Mouse (Mus musculus) telencephalon, adult 2 months (tissue): ENCODE data around the gene Stx3.
A peak's percentile ranks its signal among the peaks of the same experiment; 100 is the strongest.

Experiments
- DNase-seq: peaks from one replicate; pipeline ENCODE4 v3.0.0-alpha.2; 2011; ENCODE audit warnings: low read depth, low spot score

The Stx3 gene

DNA sequence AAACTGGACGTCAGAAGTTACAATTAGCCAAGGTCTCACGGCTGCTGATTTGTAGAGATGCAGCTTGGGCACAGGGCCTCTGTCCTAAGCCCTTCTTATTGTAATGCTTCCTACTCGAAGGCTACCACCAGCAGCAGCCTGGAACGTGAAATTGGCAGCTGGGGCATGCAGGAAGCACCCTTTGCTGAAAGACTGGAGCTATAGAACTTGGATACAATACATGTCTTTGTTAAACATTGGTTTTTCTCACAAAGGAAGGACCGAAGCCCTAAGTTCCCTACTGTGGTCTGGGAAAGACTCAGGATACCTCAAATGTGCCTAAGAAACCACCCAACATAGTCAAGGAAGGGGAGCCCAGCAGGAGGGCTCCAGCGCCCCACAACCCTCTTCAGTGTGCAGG is 11.4 kb downstream of the Stx3 start:
- DNase-seq = no peak

DNA sequence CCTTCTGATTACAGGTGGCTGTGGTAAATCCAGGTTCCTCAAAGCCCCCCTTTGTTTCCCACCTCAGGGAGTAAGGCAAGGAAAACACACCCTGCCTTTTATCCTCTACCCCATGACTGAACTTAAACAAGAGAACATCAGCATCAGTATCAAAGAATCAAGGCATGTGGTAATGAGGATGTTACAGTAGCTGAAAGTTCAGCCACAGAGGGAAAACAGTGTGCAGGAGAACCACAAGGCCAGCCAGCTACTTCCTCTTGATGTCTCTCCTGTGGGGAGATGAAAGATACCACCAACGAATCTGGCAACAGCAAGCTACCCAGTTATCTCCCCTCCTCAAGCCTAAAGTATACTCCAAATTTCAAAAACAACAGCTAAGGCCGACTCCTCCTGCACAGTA is 12.0 kb downstream of the Stx3 start:
- DNase-seq = no peak

DNA sequence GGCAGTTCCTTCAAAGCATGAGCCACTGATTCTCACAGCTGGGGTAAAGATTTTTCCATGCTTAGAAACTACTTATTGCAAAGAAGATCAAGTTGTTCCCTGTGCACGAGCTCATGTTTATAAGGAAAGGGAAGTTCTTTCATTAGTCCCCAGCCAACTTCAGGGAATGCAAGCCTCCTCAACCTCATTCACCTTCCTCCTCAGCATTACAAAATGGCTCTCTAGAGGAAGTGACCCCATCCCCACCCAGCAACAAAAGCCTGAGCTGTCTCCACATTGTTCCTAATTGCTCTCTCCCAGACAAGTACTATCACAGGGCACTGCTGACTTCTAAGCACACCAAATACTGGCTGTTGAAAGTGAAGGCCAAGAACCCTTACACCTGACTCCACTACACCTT is 14.8 kb downstream of the Stx3 start:
- no peak for DNase-seq

DNA sequence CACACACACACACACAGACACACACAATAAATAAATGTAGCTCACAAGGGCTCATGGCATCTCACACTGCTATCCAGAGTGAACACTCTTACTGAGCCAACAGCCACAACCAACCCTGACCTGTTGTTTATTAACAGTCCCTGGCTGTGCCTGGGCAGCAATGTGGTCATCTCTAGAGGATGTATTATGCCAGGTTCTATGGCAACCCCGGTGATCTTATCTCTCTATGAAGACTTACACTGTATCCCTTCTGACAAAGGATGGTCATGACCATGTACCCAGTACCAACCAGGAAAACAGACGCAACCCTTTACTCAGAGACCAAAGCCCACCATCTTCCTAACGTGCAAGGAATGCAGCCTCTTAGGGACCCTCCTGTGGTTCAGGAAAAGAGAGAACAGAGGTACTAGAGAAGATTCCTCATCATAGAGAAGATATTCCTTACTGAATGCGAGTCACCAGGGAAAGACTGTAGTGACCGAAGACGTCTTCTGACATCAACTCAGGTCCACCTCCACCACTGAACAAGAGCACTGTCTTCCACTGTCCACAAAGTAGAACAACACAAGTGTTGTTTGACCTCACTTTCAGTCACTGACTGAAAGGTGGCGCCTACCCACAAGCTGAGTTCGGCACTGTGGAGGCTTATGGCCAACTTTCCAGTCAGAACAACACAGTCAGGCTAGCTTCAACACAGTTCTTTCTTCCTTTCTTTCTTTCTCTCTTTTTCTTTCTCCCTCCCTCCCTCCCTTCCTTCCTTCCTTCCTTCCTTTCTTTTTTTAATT is 18.5 kb downstream of the Stx3 start:
- no peak for DNase-seq

DNA sequence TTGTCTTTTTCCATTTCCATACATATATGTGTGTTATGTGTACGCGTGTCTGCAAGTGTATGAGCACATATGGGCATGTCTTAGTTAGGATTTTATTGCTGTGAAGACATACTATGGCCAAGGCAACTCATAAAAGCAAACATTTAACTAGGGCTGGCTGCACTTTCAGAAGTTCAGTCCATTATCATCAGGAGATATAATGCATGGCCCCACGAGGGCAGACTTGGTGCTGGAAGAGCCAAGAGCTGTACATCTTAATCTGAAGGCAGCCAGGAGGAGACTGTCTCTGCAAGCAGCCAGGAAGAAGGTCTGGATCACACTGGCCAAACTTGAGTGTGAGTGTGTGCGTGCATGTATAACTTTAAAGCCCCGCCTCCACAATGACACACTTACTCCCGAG is 24.8 kb downstream of the Stx3 start:
- DNase-seq = no peak

DNA sequence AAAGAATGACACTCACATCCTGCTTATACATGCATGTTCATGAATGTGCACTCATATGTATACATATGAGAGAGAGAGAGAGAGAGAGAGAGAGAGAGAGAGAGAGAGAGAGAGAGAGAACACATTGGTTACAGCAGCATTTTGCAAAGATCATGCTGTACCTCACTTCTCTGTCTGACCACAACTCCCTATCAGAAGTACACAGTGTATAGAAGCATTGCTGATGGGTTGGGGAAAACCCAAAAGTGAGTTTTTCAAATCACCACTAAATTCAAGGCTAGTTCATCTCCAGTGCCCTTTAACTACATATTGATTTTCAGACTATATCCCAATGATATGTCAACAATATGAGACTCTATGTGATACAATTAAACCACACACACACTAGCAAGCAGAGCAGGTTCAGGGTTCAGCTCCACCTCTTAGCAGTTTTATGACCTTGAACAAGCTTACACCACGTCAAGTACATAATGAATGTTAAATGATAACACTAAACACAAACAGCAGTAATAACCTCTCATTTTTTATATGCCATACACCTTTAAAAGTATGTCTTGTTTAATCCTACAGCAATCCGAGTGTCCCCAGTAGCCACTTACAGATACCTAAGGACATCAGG is 25.4 kb downstream of the Stx3 start:
- DNase-seq = no peak

DNA sequence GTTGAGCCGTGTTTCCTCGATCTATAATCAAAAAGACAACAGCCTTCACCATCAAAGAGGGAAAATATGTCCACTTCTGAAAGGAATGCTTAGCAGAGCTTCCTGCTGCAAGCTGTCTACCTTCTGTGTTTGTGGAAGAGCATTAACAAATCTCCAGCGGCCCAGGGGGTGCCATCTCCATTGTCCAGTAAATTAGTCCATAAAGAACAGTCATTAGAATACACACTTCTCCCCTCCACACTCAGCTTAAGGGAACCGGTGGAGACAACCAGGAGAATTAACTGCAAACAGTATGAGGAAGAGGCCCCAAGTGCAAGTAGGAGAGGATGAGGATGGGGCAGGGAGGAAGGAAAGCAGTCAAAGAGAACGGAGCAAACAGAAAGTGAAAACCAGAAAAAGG is 27.4 kb downstream of the Stx3 start:
- no peak for DNase-seq

DNA sequence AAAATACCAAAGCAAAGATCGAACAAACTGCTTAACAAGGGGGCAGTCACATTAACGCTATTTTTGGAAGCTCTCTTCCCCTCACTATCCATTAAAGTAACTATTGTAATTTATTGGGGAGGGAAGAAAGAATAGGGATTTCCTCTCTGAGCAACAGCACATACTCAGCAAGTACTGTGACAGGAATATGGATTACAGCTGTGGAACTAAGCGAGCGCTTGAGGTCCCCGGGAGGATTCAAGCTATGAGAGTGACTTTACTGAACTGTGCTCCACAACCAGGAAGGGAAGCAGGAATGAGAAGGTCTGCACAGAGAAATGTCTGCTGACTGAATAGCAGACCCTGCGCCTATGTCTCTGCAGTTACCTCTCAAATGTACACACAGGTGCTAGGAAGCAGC is 30.3 kb downstream of the Stx3 start:
- no peak for DNase-seq

DNA sequence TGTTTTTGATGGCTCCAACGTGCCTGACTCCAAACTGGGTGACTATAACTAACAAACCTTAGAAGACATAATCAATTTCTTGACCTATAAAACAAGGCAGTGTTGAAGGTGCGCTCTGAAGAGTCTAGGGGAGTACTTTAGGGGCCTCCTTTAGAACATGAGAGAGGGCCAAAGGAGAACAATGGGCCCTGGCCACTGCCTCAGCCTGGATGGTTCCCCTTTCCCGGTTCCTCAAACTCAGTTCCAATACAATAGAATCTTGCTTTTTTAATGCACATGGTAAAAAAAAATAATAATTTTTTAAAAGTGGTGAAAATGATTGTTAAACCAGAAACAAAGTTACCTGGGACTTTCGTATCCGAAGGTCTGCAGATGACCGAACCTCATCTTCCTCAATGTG is 31.4 kb downstream of the Stx3 start:
- no peak for DNase-seq

DNA sequence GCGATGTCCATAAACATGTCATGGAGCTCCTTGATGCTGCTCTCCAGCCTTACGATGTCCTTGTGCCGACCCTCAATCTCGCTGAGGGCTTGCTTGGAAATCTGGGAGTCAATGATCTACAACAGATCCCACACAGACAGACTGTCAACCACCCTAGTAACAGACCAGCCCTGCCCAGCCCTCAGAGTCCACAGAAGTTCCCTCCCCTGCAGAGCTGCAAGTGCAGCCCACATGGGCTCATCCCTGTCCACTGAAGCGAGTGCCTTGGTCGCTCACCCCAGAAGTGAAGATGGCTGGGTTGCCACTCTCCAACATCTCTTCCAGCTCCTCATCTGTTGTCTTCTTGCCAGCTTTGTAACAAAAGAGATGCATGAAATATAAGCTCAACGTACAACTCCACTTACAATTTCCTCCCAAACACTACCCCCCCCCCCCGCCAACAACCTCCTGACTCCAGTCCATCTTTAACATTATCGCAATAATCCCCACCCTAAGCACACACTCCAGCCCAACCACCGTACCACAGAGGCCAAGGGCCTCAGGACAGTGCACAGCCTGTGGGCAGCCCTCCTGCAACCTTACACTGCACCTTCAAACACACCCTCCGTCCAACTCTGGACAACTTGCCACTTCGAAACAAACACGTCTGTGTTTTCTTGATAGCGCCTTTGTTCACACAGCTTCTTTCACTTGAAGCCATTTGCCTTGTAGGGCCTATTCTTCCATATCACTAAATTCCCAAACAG is 33.6 kb downstream of the Stx3 start:
- DNase-seq = no peak

DNA sequence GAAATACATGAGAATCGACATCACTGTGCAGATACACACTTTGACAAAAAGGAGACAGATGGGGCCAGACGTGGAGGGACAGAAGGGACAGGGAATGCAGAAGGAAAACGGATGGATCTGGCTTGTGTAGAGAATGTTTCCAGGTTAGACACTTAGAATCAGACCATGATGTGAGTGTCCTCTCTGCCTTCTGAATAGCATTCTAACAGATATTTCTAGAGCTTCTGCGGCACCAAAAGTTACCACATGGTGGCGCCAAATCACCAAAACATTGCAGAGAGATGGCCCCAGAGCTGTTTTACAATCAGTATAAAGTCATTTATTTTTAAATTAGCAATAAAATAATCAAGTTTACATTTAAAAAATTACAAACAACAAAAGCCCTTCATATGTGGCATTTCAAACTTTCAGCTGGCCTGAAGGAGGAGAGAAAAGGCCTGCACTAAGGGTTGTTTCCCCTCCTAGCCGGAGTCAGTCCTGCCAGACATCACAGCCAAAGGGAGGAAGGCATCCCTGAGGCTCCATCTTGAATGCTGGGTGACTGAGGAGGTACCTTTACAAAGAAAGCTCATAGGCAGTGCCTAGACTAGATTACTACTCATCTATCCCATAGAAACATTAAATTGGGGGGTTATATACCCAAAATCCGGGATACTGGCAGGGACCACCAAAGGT is 41.9 kb downstream of the Stx3 start:
- no peak for DNase-seq

DNA sequence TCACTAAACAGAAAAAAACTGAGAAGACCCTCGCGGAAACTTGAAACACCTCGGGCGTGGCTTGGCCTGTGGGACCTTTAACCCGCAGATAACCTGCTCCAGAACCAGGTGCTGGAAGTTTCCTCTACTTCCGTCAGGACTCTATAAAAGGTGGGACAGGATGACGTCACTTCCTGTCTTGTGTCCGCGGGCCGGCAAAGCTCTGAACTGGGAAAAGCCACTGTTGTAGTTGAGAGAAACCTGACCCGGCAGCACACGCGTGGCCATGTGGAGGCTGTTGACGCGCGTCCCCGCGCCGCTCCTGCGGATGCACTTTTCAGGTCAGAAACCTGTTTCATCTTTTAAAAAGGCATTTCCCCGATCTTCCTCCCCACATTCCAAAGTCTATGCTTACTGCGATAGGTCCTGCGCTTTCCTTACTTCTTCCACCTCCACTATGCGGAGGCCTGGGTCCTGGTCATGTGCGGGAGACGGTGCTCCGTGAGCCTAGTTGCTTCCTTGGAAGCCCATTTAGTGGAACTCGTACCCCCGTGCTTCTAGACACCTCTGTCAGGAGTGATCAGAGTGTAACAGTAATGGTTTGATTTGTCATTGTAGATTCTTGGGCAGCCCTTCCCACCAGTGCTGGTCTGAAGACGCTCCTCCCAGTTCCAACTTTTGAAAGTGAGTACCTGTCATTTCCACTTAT is 48.9 kb downstream of the Stx3 start, which contains the start of gene Mrpl16:
Mrpl16 (plus strand) TSS at position 187 of the 688 bp plus-strand sequence.
- DNase-seq = peak; percentile 90

DNA sequence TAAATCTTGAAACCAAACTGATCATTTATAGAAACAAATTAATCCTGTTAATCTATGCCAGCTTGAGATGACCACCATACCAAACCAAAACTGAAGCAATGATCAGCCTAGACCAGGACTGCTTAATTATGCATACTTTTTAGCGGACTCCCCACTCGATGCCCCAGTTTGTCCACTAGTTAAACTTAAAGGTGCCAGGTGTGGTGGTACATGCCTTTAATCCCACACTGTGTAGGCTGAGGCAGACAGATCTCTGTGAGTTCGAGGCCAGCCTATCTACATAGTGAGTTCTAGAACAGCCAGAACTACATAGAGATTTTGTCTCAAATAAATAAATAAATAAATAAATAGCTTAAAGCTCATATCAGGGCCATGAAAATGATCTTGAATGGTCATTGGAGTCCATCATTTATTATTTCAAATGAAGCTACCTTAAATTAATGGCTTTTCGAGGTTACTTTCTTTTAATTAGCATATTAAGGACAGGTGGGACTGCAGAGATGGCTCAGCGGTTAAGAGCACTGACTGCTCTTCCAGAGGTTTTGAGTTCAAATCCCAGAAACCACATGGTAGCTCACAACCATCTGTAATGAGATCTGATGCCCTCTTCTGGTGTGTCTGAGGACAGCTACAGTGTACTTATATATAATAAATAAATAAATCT is 49.8 kb downstream of the Stx3 start:
- DNase-seq = no peak

DNA sequence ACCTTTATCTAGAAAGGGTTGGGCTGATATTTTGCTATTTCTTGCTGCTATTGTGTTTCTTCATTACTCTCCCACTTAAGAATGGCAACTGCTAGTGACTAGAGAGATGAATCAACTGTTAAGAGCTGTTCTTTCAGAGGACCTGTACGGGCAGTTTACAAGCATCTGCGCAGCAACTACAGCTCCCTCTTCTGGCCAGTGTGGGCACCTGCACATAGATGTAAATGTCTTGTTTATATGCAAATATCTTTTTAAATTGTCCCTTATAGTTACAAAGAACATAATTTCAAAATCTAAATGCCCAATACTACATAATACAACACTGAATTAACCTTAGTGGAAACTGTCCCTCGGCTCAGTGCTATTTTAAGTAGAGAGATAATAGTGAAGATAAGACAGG is 51.0 kb downstream of the Stx3 start:
- peak; percentile 39 for DNase-seq

DNA sequence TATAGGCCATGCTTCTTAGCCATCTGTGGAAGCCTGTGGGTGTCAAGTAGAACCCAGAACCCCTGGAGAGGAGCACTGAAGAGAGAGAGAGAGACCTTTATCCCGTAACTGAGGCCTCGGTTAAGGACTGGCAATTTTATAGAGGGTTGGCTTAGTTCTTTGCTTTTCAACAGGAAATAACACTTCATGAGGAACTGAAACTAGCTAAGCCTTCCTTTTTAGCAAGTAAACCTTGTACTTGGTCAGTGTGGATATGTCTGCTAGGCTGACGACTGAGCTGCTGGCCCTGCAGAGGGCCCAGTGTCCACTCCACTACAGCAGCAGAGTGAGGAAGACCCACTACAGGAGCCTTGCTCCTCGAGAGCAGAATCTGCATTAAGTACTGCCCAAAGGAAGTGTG is 52.8 kb downstream of the Stx3 start:
- DNase-seq = no peak

DNA sequence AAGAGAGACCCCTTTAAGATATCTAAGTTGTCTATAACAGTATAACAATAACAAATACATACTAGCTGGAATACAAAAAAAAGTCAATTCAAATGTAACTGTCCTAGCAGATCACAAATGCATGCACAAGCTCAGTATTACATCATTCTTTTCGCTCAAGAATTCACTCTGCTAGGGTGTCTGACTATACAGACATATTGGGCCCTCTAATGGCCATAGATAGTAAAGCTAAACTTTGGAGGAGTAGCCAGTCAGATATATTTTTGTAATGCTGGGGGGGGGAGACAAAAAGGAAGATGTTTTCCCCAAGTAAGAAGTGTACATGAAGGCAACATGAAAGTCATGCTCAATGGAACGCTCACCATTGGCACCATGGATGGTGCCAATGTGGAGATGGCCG is 54.1 kb downstream of the Stx3 start:
- DNase-seq = no peak

DNA sequence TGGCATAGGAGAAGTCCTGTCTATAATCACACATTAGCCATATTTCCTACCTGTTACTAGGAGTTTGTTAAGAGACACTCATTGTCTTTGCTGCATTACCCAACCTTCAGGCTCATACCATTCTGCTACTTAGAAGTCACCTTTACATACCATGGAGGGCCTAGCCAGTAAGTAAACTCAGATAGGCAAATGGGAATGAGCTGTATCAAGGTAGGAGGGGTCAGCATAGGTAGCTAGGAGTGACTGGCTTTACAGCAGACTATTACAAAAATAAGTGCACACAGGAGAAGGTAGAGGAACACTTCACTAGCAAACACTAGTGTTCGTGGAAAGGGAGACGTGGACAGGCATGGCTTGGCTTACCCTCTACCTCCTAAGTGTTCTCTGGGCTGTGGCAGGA is 71.9 kb downstream of the Stx3 start, which contains the start of gene Gif:
Gif (plus strand) TSS at position 257 of the 400 bp plus-strand sequence.
- DNase-seq = no peak

DNA sequence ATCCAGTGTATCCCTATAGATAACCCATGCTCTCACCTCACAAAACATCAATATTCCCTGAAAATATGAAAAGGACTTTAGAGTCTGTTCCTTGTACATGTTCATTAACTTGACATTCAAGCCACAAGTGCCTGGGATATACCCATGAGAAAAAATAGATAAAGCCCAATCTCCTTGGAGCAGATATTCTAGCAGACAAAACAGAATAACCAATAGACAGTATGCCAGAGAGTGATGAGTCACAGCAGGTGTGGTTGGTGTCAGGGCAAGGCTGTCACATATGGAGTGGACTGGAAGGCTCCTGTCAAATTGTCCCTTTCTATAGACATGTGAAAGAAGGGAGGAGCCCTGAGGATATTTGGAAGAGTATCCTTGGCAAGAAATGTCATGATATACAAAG is 73.5 kb downstream of the Stx3 start:
- no peak for DNase-seq

DNA sequence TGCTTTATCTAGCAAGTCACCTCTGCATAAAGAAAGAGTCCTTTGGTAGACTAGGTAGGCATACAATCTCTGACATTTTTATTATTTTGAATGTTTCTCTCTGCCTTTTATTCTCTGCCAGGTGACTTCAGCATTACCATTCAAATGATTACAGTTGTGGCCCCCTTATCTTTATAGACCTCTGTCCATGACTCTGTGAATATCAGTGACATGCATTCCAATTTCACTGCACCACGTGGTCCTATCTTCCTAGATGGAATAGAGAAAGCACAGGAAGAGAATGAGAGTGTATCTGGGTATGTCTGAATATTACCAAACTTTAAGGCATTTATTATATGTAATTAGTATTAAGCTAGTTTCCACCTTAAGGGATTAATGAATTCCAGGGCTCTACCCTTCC is 82.7 kb downstream of the Stx3 start:
- no peak for DNase-seq

DNA sequence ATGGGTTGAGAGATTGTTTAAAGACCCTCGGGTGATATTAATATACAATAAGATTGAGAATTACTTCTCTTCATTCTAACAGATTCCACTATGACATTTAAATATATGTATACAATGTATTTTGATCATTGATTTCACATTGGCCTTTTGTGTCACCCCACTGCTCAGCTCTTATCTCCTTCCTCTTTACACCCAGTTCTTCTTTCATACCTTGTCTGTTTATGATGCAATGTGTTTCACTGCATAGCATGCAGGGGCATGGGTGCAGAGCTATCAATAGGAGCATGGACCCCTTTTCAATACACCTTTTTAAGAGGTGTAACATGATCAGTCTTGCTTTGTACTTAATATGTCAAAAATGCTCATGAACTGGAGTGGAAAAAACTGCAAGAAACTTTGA is 88.9 kb downstream of the Stx3 start:
- DNase-seq = no peak

DNA sequence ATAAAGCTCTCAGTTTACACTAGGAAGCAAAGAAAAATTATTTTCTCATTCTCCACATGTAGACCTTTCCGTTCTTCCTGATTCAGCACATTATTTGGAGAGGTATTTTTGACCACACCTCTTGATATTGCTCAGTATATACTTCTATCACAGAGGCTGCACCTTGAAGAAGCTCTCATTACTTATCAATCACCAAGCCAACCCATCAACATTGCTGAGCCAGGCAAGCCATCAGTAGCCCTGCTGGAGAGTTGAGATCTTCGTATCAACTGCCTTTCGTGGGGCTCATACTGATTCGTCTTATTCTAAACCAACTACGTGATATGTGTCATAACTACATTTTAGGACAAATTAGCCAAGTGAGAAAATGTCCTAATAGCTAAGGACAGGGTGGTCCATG is 91.9 kb downstream of the Stx3 start:
- DNase-seq = no peak
